In genomic region chr2:36567022-36567421, GRCm38 (mm10) we compare ENCODE assay signal across 32 mouse cellular contexts. TPM values are rescaled to one million over a fixed set of nuclear protein-coding genes. Genes with fewer than 3 reads are reported as not detected.
A peak's percentile ranks its signal among the peaks of the same experiment; 100 is the strongest.
DNase-seq lines count a peak whose midpoint lies in the region; ATAC-seq and TF ChIP-seq lines count a peak whose summit lies in the region.
"Had no signal": no experiment of that assay in that cellular context is flagged by ENCODE, and none has a peak within 500 bp of the region (broad histone marks: within the 10 kb centered on the region; RNA-seq: fewer than 3 reads in every experiment).

No protein-coding gene starts in this region.

- no peak overlapping the region for H3K27ac ChIP-seq in lung, embryonic 14.5 days (ENCODE audit: low read depth)
- no peak overlapping the region for H3K27ac ChIP-seq in lung, postnatal 0 days (ENCODE audit: low read length)
- H3K27ac ChIP-seq: embryonic facial prominence, embryonic 13.5 days; embryonic facial prominence, embryonic 15.5 days; forebrain, embryonic 10.5 days; forebrain, embryonic 12.5 days had no signal

- TF ChIP-seq EP300 in lung, postnatal 0 days (IDR thresholded peaks at IDR 0.05) = 0 out of 2 replicates have a peak, but pooled peaks have one; percentile 22

- no peak overlapping the region for H3K4me2 ChIP-seq in lung, embryonic 14.5 days
- no peak overlapping the region for H3K4me2 ChIP-seq in lung, postnatal 0 days (replicated peaks; ENCODE audit: low read depth, low read length)
- H3K4me2 ChIP-seq: embryonic facial prominence, embryonic 13.5 days; embryonic facial prominence, embryonic 15.5 days; forebrain, embryonic 12.5 days had no signal

- H3K4me3 ChIP-seq in lung, embryonic 14.5 days (ENCODE audit: low read depth, low read length) = no peak overlapping the region
- H3K4me3 ChIP-seq in lung, postnatal 0 days (ENCODE audit: low read depth, low read length) = no peak overlapping the region
- H3K4me3 ChIP-seq: embryonic facial prominence, embryonic 13.5 days; embryonic facial prominence, embryonic 15.5 days; erythroblast, embryonic 14.5 days; forebrain, embryonic 10.5 days; forebrain, embryonic 12.5 days had no signal

- no peaks in the 10 kb centered on the region for H3K36me3 ChIP-seq in lung, embryonic 14.5 days (ENCODE audit: insufficient read depth)
- H3K36me3 ChIP-seq in lung, postnatal 0 days (ENCODE audit: insufficient read depth, low read length) = no peaks in the 10 kb centered on the region
- H3K36me3 ChIP-seq: embryonic facial prominence, embryonic 13.5 days; embryonic facial prominence, embryonic 15.5 days; forebrain, embryonic 10.5 days; forebrain, embryonic 12.5 days; G1E had no signal

- H3K9ac ChIP-seq in lung, embryonic 14.5 days = no peak overlapping the region
- H3K9ac ChIP-seq in lung, postnatal 0 days (replicated peaks; ENCODE audit: low read depth) = no peak overlapping the region
- H3K9ac ChIP-seq: embryonic facial prominence, embryonic 13.5 days; embryonic facial prominence, embryonic 15.5 days; forebrain, embryonic 12.5 days had no signal

- no peak for ATAC-seq in lung, embryonic 14.5 days (ENCODE audit: insufficient read depth)
- ATAC-seq in lung, postnatal 0 days = peak; percentile 37; the same call in 1 of the 2 replicates
- ATAC-seq: activated CD4-positive, CD25-positive, alpha-beta regulatory T cell, adult 4 months; CD4-positive, CD25-positive, alpha-beta regulatory T cell, adult 4 months; forebrain, embryonic 14.5 days; Patski had no signal

- H3K9me3 ChIP-seq in lung, embryonic 14.5 days (ENCODE audit: low read depth, low read length) = no peaks in the 10 kb centered on the region
- H3K9me3 ChIP-seq in lung, postnatal 0 days (ENCODE audit: low read length) = no peaks in the 10 kb centered on the region
- H3K9me3 ChIP-seq: embryonic facial prominence, embryonic 13.5 days; embryonic facial prominence, embryonic 15.5 days; G1E had no signal

- no peaks in the 10 kb centered on the region for H3K4me1 ChIP-seq in lung, embryonic 14.5 days (ENCODE audit: insufficient read depth)
- no peaks in the 10 kb centered on the region for H3K4me1 ChIP-seq in lung, postnatal 0 days (ENCODE audit: insufficient read depth, low read depth, low read length)
- H3K4me1 ChIP-seq: embryonic facial prominence, embryonic 13.5 days; embryonic facial prominence, embryonic 15.5 days; forebrain, embryonic 10.5 days; forebrain, embryonic 12.5 days had no signal

- DNase-seq in heart, postnatal 4 days = peak; percentile 7
- no peak for DNase-seq in heart, adult 8-10 months (ENCODE audit: low spot score)
- peak; percentile 75 for DNase-seq in lung, embryonic 14.5 days
- DNase-seq in lung, postnatal 10 days = no peak
- peak; percentile 38 for DNase-seq in lung, postnatal 0 days (ENCODE audit: low spot score)
- no peak for DNase-seq in lung, postnatal 14 days
- DNase-seq in brain, adult 2 months (ENCODE audit: low read depth, low spot score) = peak; percentile 34
- DNase-seq: adrenal gland, adult 8-10 months; adrenal gland, postnatal 14 days; adrenal gland, postnatal 36 days; B cell, adult 2 months; cerebellum, adult 11 months; cerebellum, adult 18-20 months; cerebellum, adult 8-10 months; cerebellum, adult 9-11 months; cerebellum, postnatal 36 days; embryo, embryonic 11 days had no signal

- no peak for TF ChIP-seq CTCF in lung, embryonic 14.5 days (IDR thresholded peaks at IDR 0.05; ENCODE audit: low read depth)
- no peak for TF ChIP-seq CTCF in lung, postnatal 0 days (IDR thresholded peaks at IDR 0.05)

- no peaks in the 10 kb centered on the region for H3K27me3 ChIP-seq in lung, embryonic 14.5 days (ENCODE audit: insufficient read depth, low read length)
- no peaks in the 10 kb centered on the region for H3K27me3 ChIP-seq in lung, postnatal 0 days (replicated peaks; ENCODE audit: insufficient read depth, low read length)
- H3K27me3 ChIP-seq: embryonic facial prominence, embryonic 13.5 days; embryonic facial prominence, embryonic 15.5 days; forebrain, embryonic 12.5 days; Patski had no signal

RNA-seq across cellular contexts. Expression of gene Olfr344, which starts 0.6 kb away (rescaled TPM):
- total RNA-seq in heart, postnatal 4 days (2021) = not detected
- under 1 TPM in 1 of 4 experiments, not detected in 3; 0.06 TPM for total RNA-seq in heart, adult 8-10 months (2022)
- not detected in 2 replicates for polyA plus RNA-seq in lung, embryonic 14.5 days (2014; fragmentation: Nextera tagmentation; extraction: Ambion mirVana)
- polyA plus RNA-seq in lung, postnatal 0 days (2015; fragmentation: Nextera tagmentation; extraction: Ambion mirVana) = not detected in 2 replicates
- total RNA-seq: adrenal gland, adult 18-20 months; adrenal gland, postnatal 14 days; adrenal gland, postnatal 36 days; CH12.LX; common myeloid progenitor, adult 5-6 weeks had no signal
- polyA plus RNA-seq: activated CD4-positive, CD25-positive, alpha-beta regulatory T cell, adult 4 months; brain, embryonic 14.5 days; embryonic facial prominence, embryonic 11.5 days; embryonic facial prominence, embryonic 13.5 days; erythroblast, embryonic 14.5 days; forebrain, embryonic 10.5 days; forebrain, embryonic 12.5 days; forebrain, embryonic 14.5 days; G1E had no signal

RNA-seq across cellular contexts. Expression of gene Olfr342, which starts 42.2 kb away (rescaled TPM):
- total RNA-seq in heart, postnatal 4 days (2021) = not detected
- not detected for total RNA-seq in heart, adult 8-10 months (2022)
- not detected in 2 replicates for polyA plus RNA-seq in lung, embryonic 14.5 days (2014; fragmentation: Nextera tagmentation; extraction: Ambion mirVana)
- not detected in 2 replicates for polyA plus RNA-seq in lung, postnatal 0 days (2015; fragmentation: Nextera tagmentation; extraction: Ambion mirVana)
- total RNA-seq: adrenal gland, adult 18-20 months; adrenal gland, adult 8-10 months; adrenal gland, postnatal 14 days; adrenal gland, postnatal 36 days; CH12.LX; common myeloid progenitor, adult 5-6 weeks had no signal
- polyA plus RNA-seq: activated CD4-positive, CD25-positive, alpha-beta regulatory T cell, adult 4 months; brain, embryonic 14.5 days; CD4-positive, CD25-positive, alpha-beta regulatory T cell, adult 4 months; embryonic facial prominence, embryonic 11.5 days; embryonic facial prominence, embryonic 13.5 days; embryonic facial prominence, embryonic 15.5 days; erythroblast, embryonic 14.5 days; forebrain, embryonic 10.5 days; forebrain, embryonic 12.5 days; forebrain, embryonic 14.5 days; G1E; Patski had no signal

Comparison
In these comparisons a context has a peak if more than half of its experiments do, and no peak if none do; other contexts are left out.
1. DNase-seq: peak in heart, postnatal 4 days (single experiment), lung, embryonic 14.5 days (single experiment), lung, postnatal 0 days (single experiment) and brain, adult 2 months (single experiment); none in heart, adult 8-10 months (single experiment), lung, postnatal 10 days (single experiment) and lung, postnatal 14 days (single experiment).